Mouse (Mus musculus): Measurements from ENCODE around the gene Gm49325. TPM values are rescaled to one million over a fixed set of nuclear protein-coding genes. Genes with fewer than 3 reads are reported as not detected.
A peak's percentile ranks its signal among the peaks of the same experiment; 100 is the strongest.

Gm49325 gene
- polyA plus RNA-seq, 1 experiment from 2014 or later, result 8.0 TPM

GRCm38 (mm10) chr10:77636234-77636922 lies 30.4 kb downstream of the Gm49325 start:
- H3K36me3 ChIP-seq (replicated peaks), result peaks cover 93% of the 10 kb centered on the region
- 90% methylated on average over 7 of the region's 7 CpGs for WGBS
- H3K27ac ChIP-seq (replicated peaks), result no peak overlapping the region
- H3K4me1 ChIP-seq, result no peaks in the 10 kb centered on the region
- no peak for DNase-seq (ENCODE audit: low spot score)
- H3K4me3 ChIP-seq, result no peak overlapping the region
- no peaks in the 10 kb centered on the region for H3K9me3 ChIP-seq
- H3K27me3 ChIP-seq (replicated peaks; ENCODE audit: low read depth, poor library complexity, severe bottlenecking), result no peaks in the 10 kb centered on the region

- H3K9me3 ChIP-seq, result no peaks in the 10 kb centered on the region
- 85% methylated on average over 6 of the region's 6 CpGs for WGBS
- H3K36me3 ChIP-seq (replicated peaks), result peaks cover 95% of the 10 kb centered on the region
- no peaks in the 10 kb centered on the region for H3K4me1 ChIP-seq
- H3K27ac ChIP-seq (replicated peaks), result no peak overlapping the region
- H3K4me3 ChIP-seq, result no peak overlapping the region
- no peak for DNase-seq (ENCODE audit: low spot score)
- no peaks in the 10 kb centered on the region for H3K27me3 ChIP-seq (replicated peaks; ENCODE audit: low read depth, poor library complexity, severe bottlenecking)
These were observed 33.0 kb downstream of the Gm49325 start for GRCm38 (mm10) chr10:77638956-77639355.

GRCm38 (mm10) chr10:77643160-77643559 lies 37.2 kb downstream of the Gm49325 start:
- DNase-seq (ENCODE audit: low spot score), result no peak
- no peaks in the 10 kb centered on the region for H3K4me1 ChIP-seq
- H3K36me3 ChIP-seq (replicated peaks), result peaks cover 88% of the 10 kb centered on the region
- 90% methylated on average over 7 of the region's 7 CpGs for WGBS
- H3K4me3 ChIP-seq, result no peak overlapping the region
- H3K27me3 ChIP-seq (replicated peaks; ENCODE audit: low read depth, poor library complexity, severe bottlenecking), result no peaks in the 10 kb centered on the region
- no peaks in the 10 kb centered on the region for H3K9me3 ChIP-seq
- no peak overlapping the region for H3K27ac ChIP-seq (replicated peaks)

- Histone ChIP-seq H3K36me3 (replicated peaks) (peaks cover 67% of the 10 kb centered on the region), H3K4me1 (no peaks in the 10 kb centered on the region), H3K4me3 (no peak overlapping the region), H3K27me3 (replicated peaks; ENCODE audit: low read depth, poor library complexity, severe bottlenecking) (no peaks in the 10 kb centered on the region), H3K9me3 (no peaks in the 10 kb centered on the region), H3K27ac (replicated peaks) (no peak overlapping the region)
- DNase-seq (ENCODE audit: low spot score), result no peak
- WGBS, result 93% methylated on average over 5 of the region's 5 CpGs
These were observed 39.6 kb downstream of the Gm49325 start for GRCm38 (mm10) chr10:77645571-77645970.

GRCm38 (mm10) chr10:77647461-77647860 lies 41.5 kb downstream of the Gm49325 start:
- no peaks in the 10 kb centered on the region for H3K27me3 ChIP-seq (replicated peaks; ENCODE audit: low read depth, poor library complexity, severe bottlenecking)
- H3K4me1 ChIP-seq, result no peaks in the 10 kb centered on the region
- DNase-seq (ENCODE audit: low spot score), result no peak
- H3K4me3 ChIP-seq, result no peak overlapping the region
- peaks cover 48% of the 10 kb centered on the region for H3K36me3 ChIP-seq (replicated peaks)
- no peak overlapping the region for H3K27ac ChIP-seq (replicated peaks)
- no peaks in the 10 kb centered on the region for H3K9me3 ChIP-seq
- 77% methylated on average over 1 of the region's 1 CpGs for WGBS

GRCm38 (mm10) chr10:77647901-77648300 lies 41.9 kb downstream of the Gm49325 start:
- H3K4me1 ChIP-seq, result no peaks in the 10 kb centered on the region
- WGBS, result 83% methylated on average over 8 of the region's 8 CpGs
- no peak overlapping the region for H3K4me3 ChIP-seq
- no peak for DNase-seq (ENCODE audit: low spot score)
- peaks cover 44% of the 10 kb centered on the region for H3K36me3 ChIP-seq (replicated peaks)
- H3K9me3 ChIP-seq, result no peaks in the 10 kb centered on the region
- H3K27ac ChIP-seq (replicated peaks), result no peak overlapping the region
- no peaks in the 10 kb centered on the region for H3K27me3 ChIP-seq (replicated peaks; ENCODE audit: low read depth, poor library complexity, severe bottlenecking)

GRCm38 (mm10) chr10:77652046-77652445 lies 46.0 kb downstream of the Gm49325 start:
- Histone ChIP-seq H3K9me3 (no peaks in the 10 kb centered on the region), H3K27me3 (replicated peaks; ENCODE audit: low read depth, poor library complexity, severe bottlenecking) (no peaks in the 10 kb centered on the region), H3K4me3 (no peak overlapping the region), H3K4me1 (no peaks in the 10 kb centered on the region), H3K36me3 (replicated peaks) (peaks cover 2% of the 10 kb centered on the region), H3K27ac (replicated peaks) (no peak overlapping the region)
- 88% methylated on average over 9 of the region's 9 CpGs for WGBS
- DNase-seq (ENCODE audit: low spot score), result no peak

- Histone ChIP-seq H3K27ac (replicated peaks) (no peak overlapping the region), H3K9me3 (no peaks in the 10 kb centered on the region), H3K27me3 (replicated peaks; ENCODE audit: low read depth, poor library complexity, severe bottlenecking) (peaks cover 1% of the 10 kb centered on the region; the same call in 1 of the 2 replicates), H3K36me3 (replicated peaks) (no peaks in the 10 kb centered on the region), H3K4me1 (0 out of 2 replicates have a peak, but pooled peaks cover 3% of the 10 kb centered on the region), H3K4me3 (no peak overlapping the region)
- no peak for DNase-seq (ENCODE audit: low spot score)
- WGBS, result 78% methylated on average over 15 of the region's 15 CpGs
These were observed 52.4 kb downstream of the Gm49325 start for GRCm38 (mm10) chr10:77658286-77658994.

GRCm38 (mm10) chr10:77663949-77664665 lies 58.1 kb downstream of the Gm49325 start:
- no peak overlapping the region; the same call in 1 of the 2 replicates for H3K27ac ChIP-seq (replicated peaks)
- 0 out of 2 replicates have a peak overlapping the region, but pooled peaks have one; percentile 6 for H3K4me3 ChIP-seq
- WGBS, result 56% methylated on average over 43 of the region's 43 CpGs
- no peak for DNase-seq (ENCODE audit: low spot score)
- no peaks in the 10 kb centered on the region for H3K9me3 ChIP-seq
- no peaks in the 10 kb centered on the region for H3K4me1 ChIP-seq
- no peaks in the 10 kb centered on the region for H3K36me3 ChIP-seq (replicated peaks)
- peaks cover 12% of the 10 kb centered on the region for H3K27me3 ChIP-seq (replicated peaks; ENCODE audit: low read depth, poor library complexity, severe bottlenecking)

GRCm38 (mm10) chr10:77666342-77666741 lies 60.3 kb downstream of the Gm49325 start:
- H3K4me3 ChIP-seq, result no peak overlapping the region
- H3K27me3 ChIP-seq (replicated peaks; ENCODE audit: low read depth, poor library complexity, severe bottlenecking), result peaks cover 12% of the 10 kb centered on the region
- H3K27ac ChIP-seq (replicated peaks), result no peak overlapping the region
- H3K9me3 ChIP-seq, result no peaks in the 10 kb centered on the region
- 86% methylated on average over 8 of the region's 8 CpGs for WGBS
- no peaks in the 10 kb centered on the region for H3K36me3 ChIP-seq (replicated peaks)
- DNase-seq (ENCODE audit: low spot score), result no peak
- no peaks in the 10 kb centered on the region for H3K4me1 ChIP-seq

- Histone ChIP-seq H3K4me1 (no peaks in the 10 kb centered on the region), H3K36me3 (replicated peaks) (no peaks in the 10 kb centered on the region), H3K4me3 (no peak overlapping the region), H3K27me3 (replicated peaks; ENCODE audit: low read depth, poor library complexity, severe bottlenecking) (peaks cover 12% of the 10 kb centered on the region), H3K9me3 (no peaks in the 10 kb centered on the region), H3K27ac (replicated peaks) (no peak overlapping the region)
- WGBS, result 85% methylated on average over 4 of the region's 4 CpGs
- DNase-seq (ENCODE audit: low spot score), result no peak
These were observed 61.4 kb downstream of the Gm49325 start for GRCm38 (mm10) chr10:77667402-77667801.

- Histone ChIP-seq H3K4me3 (no peak overlapping the region), H3K4me1 (peaks cover 15% of the 10 kb centered on the region), H3K9me3 (no peaks in the 10 kb centered on the region), H3K27ac (replicated peaks) (no peak overlapping the region), H3K27me3 (replicated peaks; ENCODE audit: low read depth, poor library complexity, severe bottlenecking) (peaks cover 11% of the 10 kb centered on the region), H3K36me3 (replicated peaks) (no peaks in the 10 kb centered on the region)
- WGBS, result 77% methylated on average over 4 of the region's 4 CpGs
- no peak for DNase-seq (ENCODE audit: low spot score)
These were observed 64.7 kb downstream of the Gm49325 start for GRCm38 (mm10) chr10:77670710-77671109.
